Mouse (Mus musculus): ENCODE measurements around the gene Rbks.

GRCm38 (mm10) chr5:31698297-31698726, 885 bp upstream of the Rbks start:
- TF ChIP-seq CTCF (IDR thresholded peaks at IDR 0.05; ENCODE audit: control insufficient read depth, insufficient read depth, low read length) (peak; percentile 10; the same call in 1 of the 2 replicates), POLR2A (IDR thresholded peaks at IDR 0.05; ENCODE audit: borderline replicate concordance, control insufficient read depth, low read depth, low read length) (0 out of 2 replicates have a peak, but pooled peaks have one; percentile 7)
